Mouse (Mus musculus): Measurements from ENCODE around the gene Ppp1r18. TPM values are rescaled to one million over a fixed set of nuclear protein-coding genes. Genes with fewer than 3 reads are reported as not detected.

Gene Ppp1r18
- total and polyA plus RNA-seq, 2 experiments from 2014 or later: 14.1 to 33.0 TPM

DNA sequence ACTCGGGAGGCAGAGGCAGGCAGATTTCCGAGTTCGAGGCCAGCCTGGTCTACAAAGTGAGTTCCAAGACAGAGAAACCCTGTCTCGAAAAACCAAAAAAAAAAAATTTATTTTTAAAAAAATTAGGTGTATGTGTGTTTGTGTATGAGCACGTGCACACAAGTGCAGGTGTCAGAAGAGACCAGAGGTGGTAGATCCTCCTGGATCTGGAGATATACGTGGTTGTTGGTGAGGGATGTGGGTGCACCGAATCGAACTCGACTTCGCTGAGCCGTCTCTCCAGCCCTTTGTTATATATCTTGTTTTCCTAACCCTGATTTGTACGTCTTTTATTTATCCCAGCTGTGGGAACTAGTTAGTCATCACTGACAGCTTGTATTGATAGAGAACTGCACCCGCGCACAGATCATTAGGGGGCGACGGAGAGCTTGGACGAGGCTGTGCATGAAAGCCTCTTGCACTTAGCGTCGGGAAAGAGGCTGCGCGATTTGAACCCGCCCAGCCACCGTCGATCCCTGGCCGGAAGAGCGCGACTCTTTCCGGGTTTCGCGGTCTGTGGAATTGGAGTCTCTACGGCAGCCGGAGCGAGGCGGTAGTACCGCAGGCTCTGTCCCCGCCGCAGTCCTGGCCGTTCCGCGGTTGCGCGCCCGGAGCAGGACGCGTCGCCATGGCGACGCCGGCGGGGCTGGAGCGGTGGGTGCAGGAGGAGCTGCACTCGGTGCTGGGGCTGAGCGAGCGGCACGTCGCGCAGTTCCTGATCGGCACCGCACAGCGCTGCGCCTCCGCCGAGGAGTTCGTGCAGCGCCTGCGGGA is 14.1 kb downstream of the Ppp1r18 start, which contains the start of gene Dhx16:
Gene Dhx16, plus strand, starts transcription at position 575 of the 813 bp plus-strand sequence.
- H3K4me3 ChIP-seq (ENCODE audit: low read depth, low read length): peak within 1 kb of the TSS; percentile 93
- H3K27me3 ChIP-seq (ENCODE audit: insufficient read depth, low read length): no peaks in the 10 kb centered on the region
- peak; percentile 97 for DNase-seq (ENCODE audit: low spot score)
- H3K9ac ChIP-seq (replicated peaks; ENCODE audit: low read length, poor library complexity, severe bottlenecking): peak within 1 kb of the TSS; percentile 89
- peak within 1 kb of the TSS; percentile 74 for H3K27ac ChIP-seq (ENCODE audit: low read depth, low read length)
- ATAC-seq (ENCODE audit: low FRiP score): peak; percentile 90
- H3K9me3 ChIP-seq (ENCODE audit: low read length): no peaks in the 10 kb centered on the region
- WGBS: 6% methylated on average over 66 of the region's 66 CpGs
- H3K36me3 ChIP-seq (ENCODE audit: insufficient read depth, low read length): peaks cover 36% of the 10 kb centered on the region
- H3K4me1 ChIP-seq (ENCODE audit: insufficient read depth, low read length): peaks cover 3% of the 10 kb centered on the region; the same call in 1 of the 2 replicates
- peak; percentile 91 for TF ChIP-seq CTCF (IDR thresholded peaks at IDR 0.05)
- H3K4me2 ChIP-seq (ENCODE audit: low read depth, low read length, poor library complexity, severe bottlenecking): peak within 1 kb of the TSS; percentile 64

DNA sequence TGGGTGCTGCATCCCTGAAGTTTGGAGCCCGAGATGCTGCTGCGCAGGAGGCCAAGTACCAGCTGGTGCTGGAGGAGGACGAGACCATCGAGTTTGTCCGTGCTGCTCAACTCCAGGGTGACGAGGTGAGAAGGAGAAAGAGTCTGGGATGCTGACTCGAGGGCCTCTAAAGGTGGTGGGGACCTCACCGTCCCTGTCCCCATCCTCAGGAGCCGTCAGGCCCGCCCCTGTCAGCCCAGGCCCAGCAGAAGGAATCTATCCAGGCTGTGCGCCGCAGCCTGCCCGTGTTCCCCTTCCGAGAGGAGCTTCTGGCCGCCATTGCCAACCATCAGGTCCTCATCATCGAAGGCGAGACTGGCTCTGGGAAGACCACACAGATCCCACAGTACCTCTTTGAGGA is 17.5 kb downstream of the Ppp1r18 start:
- H3K9ac ChIP-seq (replicated peaks; ENCODE audit: low read length, poor library complexity, severe bottlenecking): no peak overlapping the region
- 95% methylated on average over 17 of the region's 17 CpGs for WGBS
- H3K36me3 ChIP-seq (ENCODE audit: insufficient read depth, low read length): peaks cover 57% of the 10 kb centered on the region

DNA sequence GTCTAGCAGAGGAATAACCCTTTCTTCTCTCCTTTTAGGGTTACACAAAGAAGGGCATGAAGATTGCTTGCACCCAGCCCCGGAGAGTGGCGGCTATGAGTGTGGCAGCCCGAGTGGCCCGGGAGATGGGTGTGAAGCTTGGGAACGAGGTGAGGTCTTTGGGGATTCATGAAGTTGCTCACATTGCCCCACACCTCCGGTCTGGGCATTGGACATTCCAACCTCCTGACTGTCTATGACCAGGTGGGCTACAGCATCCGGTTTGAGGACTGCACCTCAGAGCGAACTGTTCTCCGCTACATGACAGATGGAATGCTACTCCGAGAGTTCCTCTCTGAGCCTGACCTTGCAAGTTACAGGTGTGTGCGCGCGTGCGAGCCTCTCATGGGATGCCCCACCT is 18.4 kb downstream of the Ppp1r18 start:
- Histone ChIP-seq H3K4me1 (ENCODE audit: insufficient read depth, low read length) (peaks cover 3% of the 10 kb centered on the region; the same call in 1 of the 2 replicates), H3K9me3 (ENCODE audit: low read length) (no peaks in the 10 kb centered on the region), H3K27ac (ENCODE audit: low read depth, low read length) (no peak overlapping the region), H3K36me3 (ENCODE audit: insufficient read depth, low read length) (peaks cover 65% of the 10 kb centered on the region), H3K27me3 (ENCODE audit: insufficient read depth, low read length) (no peaks in the 10 kb centered on the region), H3K9ac (replicated peaks; ENCODE audit: low read length, poor library complexity, severe bottlenecking) (no peak overlapping the region), H3K4me3 (ENCODE audit: low read depth, low read length) (no peak overlapping the region), H3K4me2 (ENCODE audit: low read depth, low read length, poor library complexity, severe bottlenecking) (no peak overlapping the region)
- DNase-seq (ENCODE audit: low spot score) (no peak), ATAC-seq (ENCODE audit: low FRiP score) (no peak)
- no peak for TF ChIP-seq CTCF (IDR thresholded peaks at IDR 0.05)
- WGBS: 98% methylated on average over 14 of the region's 14 CpGs

More for the DNA sequence above, 17.5 kb downstream of the Ppp1r18 start:
- Histone ChIP-seq H3K4me1 (ENCODE audit: insufficient read depth, low read length) (peaks cover 3% of the 10 kb centered on the region; the same call in 1 of the 2 replicates), H3K4me3 (ENCODE audit: low read depth, low read length) (no peak overlapping the region), H3K9me3 (ENCODE audit: low read length) (no peaks in the 10 kb centered on the region), H3K27ac (ENCODE audit: low read depth, low read length) (no peak overlapping the region), H3K4me2 (ENCODE audit: low read depth, low read length, poor library complexity, severe bottlenecking) (no peak overlapping the region), H3K27me3 (ENCODE audit: insufficient read depth, low read length) (no peaks in the 10 kb centered on the region)
- no peak for DNase-seq (ENCODE audit: low spot score)
- no peak for TF ChIP-seq CTCF (IDR thresholded peaks at IDR 0.05)
- no peak for ATAC-seq (ENCODE audit: low FRiP score)

DNA sequence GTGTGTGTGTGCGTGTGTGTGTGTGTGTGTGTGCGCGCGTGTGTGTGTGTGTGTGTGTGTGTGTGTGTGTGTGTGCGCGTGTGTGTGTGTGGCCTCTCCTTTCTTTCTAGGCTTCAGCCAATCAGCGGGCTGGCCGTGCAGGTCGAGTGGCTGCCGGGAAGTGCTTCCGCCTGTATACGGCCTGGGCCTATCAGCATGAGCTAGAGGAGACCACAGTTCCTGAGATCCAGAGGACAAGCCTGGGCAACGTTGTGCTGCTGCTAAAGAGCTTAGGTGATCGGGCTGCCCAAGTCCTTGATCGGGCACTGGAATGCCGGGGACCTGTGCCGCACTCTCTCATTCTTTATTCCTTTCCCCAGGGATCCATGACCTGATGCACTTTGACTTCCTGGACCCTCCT is 22.3 kb downstream of the Ppp1r18 start:
- no peaks in the 10 kb centered on the region for H3K27me3 ChIP-seq (ENCODE audit: insufficient read depth, low read length)
- H3K36me3 ChIP-seq (ENCODE audit: insufficient read depth, low read length): peaks cover 80% of the 10 kb centered on the region
- H3K4me2 ChIP-seq (ENCODE audit: low read depth, low read length, poor library complexity, severe bottlenecking): no peak overlapping the region
- no peak overlapping the region for H3K9ac ChIP-seq (replicated peaks; ENCODE audit: low read length, poor library complexity, severe bottlenecking)
- no peak for ATAC-seq (ENCODE audit: low FRiP score)
- no peak for DNase-seq (ENCODE audit: low spot score)
- no peak for TF ChIP-seq CTCF (IDR thresholded peaks at IDR 0.05)
- 76% methylated on average over 14 of the region's 17 CpGs for WGBS
- no peak overlapping the region for H3K4me3 ChIP-seq (ENCODE audit: low read depth, low read length)
- no peaks in the 10 kb centered on the region for H3K9me3 ChIP-seq (ENCODE audit: low read length)
- no peak overlapping the region for H3K27ac ChIP-seq (ENCODE audit: low read depth, low read length)
- no peaks in the 10 kb centered on the region for H3K4me1 ChIP-seq (ENCODE audit: insufficient read depth, low read length)

DNA sequence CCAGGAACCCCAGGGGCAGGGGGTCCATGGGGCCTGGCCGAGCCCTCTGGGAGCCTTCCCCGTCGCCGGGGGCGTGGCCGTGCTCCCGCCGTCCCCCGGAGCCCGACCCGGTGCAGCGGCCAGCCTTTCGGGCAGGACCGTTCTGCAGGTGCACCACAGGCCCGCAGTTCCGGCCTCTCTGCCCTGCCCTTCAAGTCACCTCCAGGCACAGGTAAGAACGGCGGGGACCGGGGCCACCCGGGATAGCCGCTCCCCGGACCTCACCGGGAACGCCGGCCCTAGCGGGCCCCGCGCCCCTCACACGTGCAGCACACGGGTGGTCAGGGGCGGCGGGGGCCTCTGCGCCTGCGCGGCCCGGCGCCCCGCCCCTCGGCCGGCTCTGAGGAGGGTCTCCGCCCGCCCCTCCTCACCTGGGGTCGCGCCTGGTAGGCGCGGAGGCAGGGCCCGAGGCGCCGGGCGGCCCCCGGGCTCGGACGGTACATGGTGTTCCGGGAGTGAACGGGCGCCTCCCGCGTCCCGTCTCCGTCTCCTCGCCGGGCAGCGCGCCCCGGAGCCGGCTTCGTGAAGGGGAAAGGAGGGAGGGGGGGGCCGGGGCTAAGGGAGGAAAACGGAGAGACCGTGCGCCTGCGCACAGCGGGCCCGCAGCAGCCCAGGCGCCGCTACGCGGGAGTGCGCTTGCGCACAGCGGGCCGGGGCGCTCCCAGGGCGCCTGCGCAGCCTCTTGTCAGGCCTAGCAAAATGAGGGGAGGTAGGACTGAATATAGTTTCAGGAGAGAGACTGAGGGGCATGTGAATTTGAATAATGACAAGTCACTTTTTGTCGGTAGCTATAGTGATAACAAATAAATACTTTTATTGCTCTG is 31.6 kb downstream of the Ppp1r18 start, which contains the start of gene 2310061I04Rik:
Gene 2310061I04Rik, minus strand, starts transcription at position 651 of the 863 bp plus-strand sequence.
- no peaks in the 10 kb centered on the region for H3K9me3 ChIP-seq (ENCODE audit: low read length)
- DNase-seq (ENCODE audit: low spot score): peak; percentile 96
- H3K36me3 ChIP-seq (ENCODE audit: insufficient read depth, low read length): peaks cover 39% of the 10 kb centered on the region
- peak within 1 kb of the TSS; percentile 85 for H3K4me3 ChIP-seq (ENCODE audit: low read depth, low read length)
- peak within 1 kb of the TSS; percentile 90 for H3K9ac ChIP-seq (replicated peaks; ENCODE audit: low read length, poor library complexity, severe bottlenecking)
- ATAC-seq (ENCODE audit: low FRiP score): peak; percentile 92
- H3K27ac ChIP-seq (ENCODE audit: low read depth, low read length): peak within 1 kb of the TSS; percentile 94
- no peak for TF ChIP-seq CTCF (IDR thresholded peaks at IDR 0.05)
- under 1% methylated on average over 60 of the region's 86 CpGs for WGBS
- H3K27me3 ChIP-seq (ENCODE audit: insufficient read depth, low read length): no peaks in the 10 kb centered on the region
- H3K4me1 ChIP-seq (ENCODE audit: insufficient read depth, low read length): 0 out of 2 replicates have a peak, but pooled peaks cover 3% of the 10 kb centered on the region
- H3K4me2 ChIP-seq (ENCODE audit: low read depth, low read length, poor library complexity, severe bottlenecking): peak within 1 kb of the TSS; percentile 98
